Mouse (Mus musculus): ENCODE measurements at regions not wholly inside any gene's neighbourhood (a gene's known extent, or its start where the extent isn't known, plus 50 kb on each side); places are given as distances from the start of the nearest gene placed in this dataset.
"Not testable (repeated sequence)": the region's sequence is repeated elsewhere in the genome, so short reads cannot be mapped to it uniquely, and the experiment has no call there.

DNA sequence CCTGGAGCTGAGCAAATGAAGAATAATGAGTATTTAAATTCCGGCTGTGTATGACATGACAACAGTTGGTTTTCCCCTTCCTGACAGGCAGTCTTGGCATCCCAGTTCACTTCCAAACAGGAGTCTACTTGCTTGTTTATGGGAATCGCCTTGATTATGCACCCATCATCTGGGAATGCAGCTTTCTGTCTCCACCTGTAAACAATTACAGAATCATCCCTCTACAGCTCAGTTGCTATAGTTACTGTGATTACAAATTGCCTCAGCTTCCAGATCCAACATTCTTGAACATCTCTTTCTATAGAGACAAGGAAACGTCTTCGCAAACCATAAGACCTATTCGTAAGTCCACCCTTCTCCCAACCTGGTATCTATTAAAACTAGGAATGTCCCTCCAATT is 582.6 kb upstream of the Igfbp3 start:
- DNase-seq: no peak

DNA sequence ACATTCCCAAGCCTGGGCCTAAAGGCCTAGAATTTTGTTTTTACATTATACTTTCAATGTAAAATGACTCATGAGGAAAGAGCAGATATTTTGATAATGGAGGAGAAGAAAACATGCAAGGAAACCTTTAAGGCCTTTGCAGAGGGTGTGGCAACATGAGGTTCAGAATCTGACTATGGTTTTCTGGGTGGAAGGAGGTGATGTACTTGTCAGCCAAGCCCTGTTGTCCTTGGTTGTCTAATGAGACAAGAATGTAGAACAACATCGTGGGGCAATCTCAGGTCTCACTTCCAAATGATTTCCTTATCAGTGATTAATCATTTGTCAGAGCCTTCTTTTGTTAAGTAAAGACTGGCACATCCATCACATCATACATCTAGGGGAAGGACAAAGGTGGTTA is 580.5 kb upstream of the Igfbp3 start:
- DNase-seq: no peak

- DNase-seq: no peak
Measured at GRCm38 (mm10) chr11:7780476-7781112, 566.9 kb upstream of the Igfbp3 start.

- not testable (repeated sequence) for DNase-seq
Measured at GRCm38 (mm10) chr11:7775361-7775760, 561.6 kb upstream of the Igfbp3 start.

DNA sequence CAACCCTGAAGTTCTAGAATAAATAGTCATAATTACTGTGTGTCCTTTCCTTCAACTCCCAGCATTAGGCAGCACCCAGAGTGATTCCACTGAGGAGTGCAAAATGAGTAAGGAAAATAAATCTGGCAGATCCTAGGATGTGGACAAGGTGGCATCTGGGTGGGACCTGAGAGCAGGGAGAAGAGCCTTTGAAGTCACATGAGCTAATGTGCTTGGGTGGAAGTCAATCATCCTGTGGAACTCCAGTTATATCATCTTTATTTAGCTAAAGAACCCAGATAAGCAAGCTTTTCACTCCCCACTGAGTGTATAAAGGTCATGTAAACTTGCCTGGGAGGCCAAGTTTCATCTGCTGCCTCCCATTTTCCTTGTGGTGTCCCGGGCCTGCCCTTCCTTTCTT is 551.6 kb upstream of the Igfbp3 start:
- no peak for DNase-seq

GRCm38 (mm10) chr11:7758862-7759467 is 545.2 kb upstream of the Igfbp3 start:
- DNase-seq: no peak

Measured in lung, adult 18-20 months (tissue).